Mouse (Mus musculus): ENCODE results near the gene Slc13a4.

DNA sequence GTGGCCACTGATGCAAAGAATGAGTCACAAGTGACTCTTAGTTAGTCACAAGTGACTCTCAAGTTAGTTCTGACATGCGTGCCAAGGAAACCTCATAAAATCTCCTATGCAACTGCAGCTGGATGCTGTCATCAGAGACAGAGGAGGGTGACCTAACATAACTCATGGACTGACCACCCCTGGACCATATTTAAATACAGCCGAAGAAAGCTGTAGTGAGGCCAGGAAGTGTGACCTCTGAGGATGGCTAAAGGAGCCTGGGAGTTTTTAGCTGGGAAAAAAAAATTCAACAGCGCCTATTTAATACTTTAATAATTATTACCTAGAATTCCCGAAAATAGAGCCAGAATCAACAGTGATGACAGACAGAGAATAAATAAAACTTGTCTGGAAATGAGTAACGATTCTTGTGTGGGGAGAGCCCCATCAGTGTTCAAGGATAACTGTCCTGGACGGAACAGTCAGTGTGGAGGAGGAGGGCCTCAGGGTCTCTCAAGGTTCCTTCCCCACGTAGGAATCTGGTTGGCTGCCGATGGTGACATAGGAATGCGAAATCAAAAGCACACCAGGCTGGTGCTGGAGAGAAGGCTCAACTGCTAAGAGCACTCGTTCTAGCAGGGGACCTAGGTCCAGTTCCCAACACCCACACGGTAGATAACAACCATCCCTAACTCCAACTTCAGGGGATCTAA is 34.4 kb downstream of the Slc13a4 start:
- no peak for TF ChIP-seq CTCF (IDR thresholded peaks at IDR 0.05; ENCODE audit: low read depth)
- no peak for TF ChIP-seq EP300 (optimal IDR thresholded peaks at IDR 0.05)

Data from stomach, postnatal 0 days (tissue).